In the genomic region with DNA sequence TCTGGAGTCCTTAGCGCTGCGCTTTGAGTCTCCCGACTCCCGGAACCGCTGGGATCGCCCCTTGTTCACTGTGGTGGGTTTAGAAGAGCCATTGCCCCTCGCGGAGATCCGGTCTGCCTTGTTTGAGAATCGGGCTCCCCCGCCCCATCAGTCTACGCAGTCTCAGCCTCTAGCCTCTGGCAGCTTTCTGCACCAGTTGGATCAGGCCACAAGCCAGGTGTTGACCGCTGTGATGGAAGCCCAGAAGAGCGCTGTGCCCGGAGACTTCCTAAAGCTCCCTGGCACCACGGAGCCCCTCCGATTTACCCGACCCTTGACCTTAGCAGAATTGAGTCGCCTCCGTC, we compare ENCODE assay signal across 8 mouse cellular contexts. TPM values are rescaled to one million over a fixed set of nuclear protein-coding genes. Genes with fewer than 3 reads are reported as not detected.
A peak's percentile ranks its signal among the peaks of the same experiment; 100 is the strongest.
DNase-seq lines count a peak whose midpoint lies in the region; ATAC-seq and TF ChIP-seq lines count a peak whose summit lies in the region.

A gene (minus strand): TSS at position 115 of the 344 bp plus-strand sequence.

- peaks cover 2% of the 10 kb centered on the region; the same call in 1 of the 2 replicates for H3K36me3 ChIP-seq in spleen, adult 2 months (ENCODE audit: control insufficient read depth, insufficient read depth, low read length)
- peaks cover 33% of the 10 kb centered on the region for H3K36me3 ChIP-seq in forebrain, embryonic 10.5 days (replicated peaks)
- H3K36me3 ChIP-seq in intestine, postnatal 0 days (ENCODE audit: control insufficient read depth, insufficient read depth) = peaks cover 5% of the 10 kb centered on the region; the same call in 1 of the 2 replicates
- peaks cover 11% of the 10 kb centered on the region for H3K36me3 ChIP-seq in midbrain, embryonic 14.5 days (ENCODE audit: control insufficient read depth, insufficient read depth, low read length)

- H3K9ac ChIP-seq in intestine, postnatal 0 days (ENCODE audit: low read depth, low read length) = peak within 1 kb of the TSS; percentile 77
- H3K9ac ChIP-seq in midbrain, embryonic 14.5 days (replicated peaks; ENCODE audit: low read length) = peak within 1 kb of the TSS; percentile 73

- no peak for TF ChIP-seq POLR2A in spleen, adult 2 months (IDR thresholded peaks at IDR 0.05; ENCODE audit: low read depth, low read length)

- no peak for DNase-seq in frontal cortex, postnatal 25 days (ENCODE audit: low spot score in 2 of 2)
- DNase-seq in spleen, adult 2 months (ENCODE audit: low read depth in 1 of 2, low spot score in 2 of 2) = peak in 1 of 2 experiments; percentile 7
- DNase-seq in spleen, adult 18-20 months = no peak
- DNase-seq in forebrain, embryonic 10.5 days (ENCODE audit: extremely low spot score, low spot score) = peak; percentile 30
- no peak for DNase-seq in midbrain, embryonic 14.5 days
- no peak for DNase-seq in adrenal gland, adult 18-20 months (ENCODE audit: low spot score in 2 of 2)

- peak within 1 kb of the TSS; percentile 100 for H3K4me3 ChIP-seq in spleen, adult 2 months (ENCODE audit: extremely low read depth, insufficient read depth, insufficient read length)
- H3K4me3 ChIP-seq in forebrain, embryonic 10.5 days = peak within 1 kb of the TSS; percentile 98
- H3K4me3 ChIP-seq in intestine, postnatal 0 days (ENCODE audit: low read depth, low read length) = peak within 1 kb of the TSS; percentile 85
- H3K4me3 ChIP-seq in midbrain, embryonic 14.5 days (replicated peaks; ENCODE audit: low read depth, low read length) = peak within 1 kb of the TSS; percentile 84

- H3K27me3 ChIP-seq in spleen, adult 2 months (ENCODE audit: control insufficient read depth, insufficient read depth, low read length) = no peaks in the 10 kb centered on the region
- no peaks in the 10 kb centered on the region for H3K27me3 ChIP-seq in forebrain, embryonic 10.5 days (ENCODE audit: poor library complexity, severe bottlenecking)
- no peaks in the 10 kb centered on the region for H3K27me3 ChIP-seq in intestine, postnatal 0 days (replicated peaks; ENCODE audit: control insufficient read depth, insufficient read depth, low read length)
- no peaks in the 10 kb centered on the region for H3K27me3 ChIP-seq in midbrain, embryonic 14.5 days (ENCODE audit: control insufficient read depth, insufficient read depth, low read length)

- WGBS in spleen, adult 2 months = 6% methylated on average over 20 of the region's 20 CpGs
- 16% methylated on average over 20 of the region's 20 CpGs for WGBS in forebrain, embryonic 10.5 days
- 4% methylated on average over 20 of the region's 20 CpGs for WGBS in intestine, postnatal 0 days
- WGBS in midbrain, embryonic 14.5 days = 13% methylated on average over 20 of the region's 20 CpGs

- no peak for TF ChIP-seq CTCF in spleen, adult 2 months (IDR thresholded peaks at IDR 0.05; ENCODE audit: extremely low read depth, insufficient read depth, insufficient read length, insufficient replicate concordance)
- TF ChIP-seq CTCF in intestine, postnatal 0 days (IDR thresholded peaks at IDR 0.05; ENCODE audit: low read depth) = no peak

- H3K27ac ChIP-seq in spleen, adult 2 months (ENCODE audit: insufficient read depth, low read length) = peak within 1 kb of the TSS; percentile 94
- peak within 1 kb of the TSS; percentile 90 for H3K27ac ChIP-seq in forebrain, embryonic 10.5 days
- peak within 1 kb of the TSS; percentile 91 for H3K27ac ChIP-seq in intestine, postnatal 0 days (ENCODE audit: low read depth, low read length)
- peak within 1 kb of the TSS; percentile 73 for H3K27ac ChIP-seq in midbrain, embryonic 14.5 days (replicated peaks; ENCODE audit: low read depth, low read length)

- ATAC-seq in frontal cortex, adult (ENCODE audit: low TSS enrichment) = peak; percentile 24
- peak; percentile 21 for ATAC-seq in intestine, postnatal 0 days
- peak; percentile 25; the same call in 1 of the 2 replicates for ATAC-seq in midbrain, embryonic 14.5 days (ENCODE audit: low FRiP score, low TSS enrichment)

- no peaks in the 10 kb centered on the region for H3K9me3 ChIP-seq in forebrain, embryonic 10.5 days
- H3K9me3 ChIP-seq in intestine, postnatal 0 days (ENCODE audit: control insufficient read depth) = no peaks in the 10 kb centered on the region
- no peaks in the 10 kb centered on the region for H3K9me3 ChIP-seq in midbrain, embryonic 14.5 days (ENCODE audit: control insufficient read depth, low read length)

- peak within 1 kb of the TSS; percentile 92 for H3K4me2 ChIP-seq in intestine, postnatal 0 days (replicated peaks; ENCODE audit: low read depth)
- H3K4me2 ChIP-seq in midbrain, embryonic 14.5 days (ENCODE audit: low read length) = peak within 1 kb of the TSS; percentile 98

- peaks cover 9% of the 10 kb centered on the region for H3K4me1 ChIP-seq in spleen, adult 2 months (ENCODE audit: control insufficient read depth, insufficient read depth, insufficient read length)
- H3K4me1 ChIP-seq in forebrain, embryonic 10.5 days = peaks cover 35% of the 10 kb centered on the region
- H3K4me1 ChIP-seq in intestine, postnatal 0 days (replicated peaks; ENCODE audit: control insufficient read depth, insufficient read depth, low read length) = 0 out of 2 replicates have a peak, but pooled peaks cover 5% of the 10 kb centered on the region
- peaks cover 24% of the 10 kb centered on the region for H3K4me1 ChIP-seq in midbrain, embryonic 14.5 days (ENCODE audit: control insufficient read depth, insufficient read depth, low read length)

RNA-seq across cellular contexts. Expression of the gene that starts here (rescaled TPM):
- 0.14 TPM in 1 of 2 replicates, not detected in the other for polyA plus RNA-seq in spleen, adult 2 months (2012; rRNA removed)
- polyA plus RNA-seq in forebrain, embryonic 10.5 days (2016; fragmentation: Nextera tagmentation; extraction: Ambion mirVana) = 1.4 and 1.7 TPM in 2 replicates
- 0.42 and 0.48 TPM in 2 replicates for polyA plus RNA-seq in intestine, postnatal 0 days (2015; fragmentation: Nextera tagmentation; extraction: Ambion mirVana)
- polyA plus RNA-seq in midbrain, embryonic 14.5 days (2014; fragmentation: Nextera tagmentation; extraction: Ambion mirVana) = 1.8 and 2.2 TPM in 2 replicates
- not detected for total RNA-seq in adrenal gland, adult 18-20 months (2021)

Comparison
In these comparisons a context has a peak if more than half of its experiments do, and no peak if none do; other contexts are left out.
1. Peak in ATAC-seq, H3K4me3 ChIP-seq, H3K27ac ChIP-seq, H3K9ac ChIP-seq and H3K4me2 ChIP-seq in intestine, postnatal 0 days; RNA of the gene not detected or under 1 TPM.